Mouse (Mus musculus) G1E (cell line): ENCODE measurements at regions not wholly inside any gene's neighbourhood (a gene's known extent, or its start where the extent isn't known, plus 50 kb on each side); places are given as distances from the start of the nearest gene placed in this dataset.

ENCODE experiments used
- CTCF ChIP-seq: IDR thresholded peaks from 2 replicates; pipeline ENCODE4 v1.5.1; 2012; ENCODE audit warnings: low read depth, low read length, inconsistent platforms, mixed read lengths
- POLR2AphosphoS5 ChIP-seq: IDR thresholded peaks from 2 replicates; pipeline ENCODE4 v1.6.1; 2012; ENCODE audit warnings: low read depth, low read length, inconsistent platforms; ENCODE audit not compliant: insufficient replicate concordance

- TF ChIP-seq POLR2AphosphoS5 (no peak), CTCF (no peak)
These were observed 76.5 kb upstream of the Tnfaip3 start for GRCm38 (mm10) chr10:19091949-19092348.
